Mouse (Mus musculus): Measurements from ENCODE around the gene Slc17a8. TPM values are rescaled to one million over a fixed set of nuclear protein-coding genes. Genes with fewer than 3 reads are reported as not detected.
A peak's percentile ranks its signal among the peaks of the same experiment; 100 is the strongest.
"Not testable (repeated sequence)": the region's sequence is repeated elsewhere in the genome, so short reads cannot be mapped to it uniquely, and the experiment has no call there.

Slc17a8 gene
- polyA plus RNA-seq (2015; fragmentation: Nextera tagmentation; extraction: Ambion mirVana), result 0.10 and 0.14 TPM in 2 replicates

GRCm38 (mm10) chr10:89621129-89621528, at the start of gene Slc17a8:
Gene Slc17a8 (minus strand): TSS chr10:89621253.
- DNase-seq (ENCODE audit: low spot score), result peak; percentile 55

GRCm38 (mm10) chr10:89670371-89670770, 49.3 kb upstream of the Slc17a8 start:
- not testable (repeated sequence) for DNase-seq (ENCODE audit: low spot score)

GRCm38 (mm10) chr10:89667571-89667970, 46.5 kb upstream of the Slc17a8 start:
- DNase-seq (ENCODE audit: low spot score), result no peak

- no peak for DNase-seq (ENCODE audit: low spot score)
Observed at GRCm38 (mm10) chr10:89665679-89666078, 44.6 kb upstream of the Slc17a8 start.

- DNase-seq (ENCODE audit: low spot score), result no peak
Observed at GRCm38 (mm10) chr10:89664977-89665645, 44.1 kb upstream of the Slc17a8 start.

- no peak for DNase-seq (ENCODE audit: low spot score)
Observed at GRCm38 (mm10) chr10:89656366-89656765, 35.3 kb upstream of the Slc17a8 start.

GRCm38 (mm10) chr10:89652912-89653311, 31.9 kb upstream of the Slc17a8 start:
- DNase-seq (ENCODE audit: low spot score), result no peak

- no peak for DNase-seq (ENCODE audit: low spot score)
Observed at GRCm38 (mm10) chr10:89651691-89652090, 30.6 kb upstream of the Slc17a8 start.

- DNase-seq (ENCODE audit: low spot score), result no peak
Observed at GRCm38 (mm10) chr10:89646918-89647317, 25.9 kb upstream of the Slc17a8 start.

GRCm38 (mm10) chr10:89637001-89637400, 15.9 kb upstream of the Slc17a8 start:
- no peak for DNase-seq (ENCODE audit: low spot score)

- DNase-seq (ENCODE audit: low spot score), result peak; percentile 20
Observed at GRCm38 (mm10) chr10:89635018-89635417, 14.0 kb upstream of the Slc17a8 start.

- no peak for DNase-seq (ENCODE audit: low spot score)
Observed at GRCm38 (mm10) chr10:89633736-89634426, 12.8 kb upstream of the Slc17a8 start.

GRCm38 (mm10) chr10:89633121-89633520, 12.1 kb upstream of the Slc17a8 start:
- no peak for DNase-seq (ENCODE audit: low spot score)

GRCm38 (mm10) chr10:89631831-89632230, 10.8 kb upstream of the Slc17a8 start:
- DNase-seq (ENCODE audit: low spot score), result no peak

GRCm38 (mm10) chr10:89630564-89630963, 9.5 kb upstream of the Slc17a8 start:
- DNase-seq (ENCODE audit: low spot score), result no peak

- DNase-seq (ENCODE audit: low spot score), result peak; percentile 77
Observed at GRCm38 (mm10) chr10:89630052-89630451, 9.0 kb upstream of the Slc17a8 start.

GRCm38 (mm10) chr10:89626714-89627113, 5.7 kb upstream of the Slc17a8 start:
- no peak for DNase-seq (ENCODE audit: low spot score)

- no peak for DNase-seq (ENCODE audit: low spot score)
Observed at GRCm38 (mm10) chr10:89624196-89624595, 3.1 kb upstream of the Slc17a8 start.

- no peak for DNase-seq (ENCODE audit: low spot score)
Observed at GRCm38 (mm10) chr10:89599311-89599710, 21.7 kb downstream of the Slc17a8 start.

GRCm38 (mm10) chr10:89597275-89597674, 23.8 kb downstream of the Slc17a8 start:
- DNase-seq (ENCODE audit: low spot score), result no peak

GRCm38 (mm10) chr10:89595935-89596334, 25.1 kb downstream of the Slc17a8 start:
- DNase-seq (ENCODE audit: low spot score), result no peak

- no peak for DNase-seq (ENCODE audit: low spot score)
Observed at GRCm38 (mm10) chr10:89595514-89595913, 25.5 kb downstream of the Slc17a8 start.

- no peak for DNase-seq (ENCODE audit: low spot score)
Observed at GRCm38 (mm10) chr10:89594309-89594708, 26.7 kb downstream of the Slc17a8 start.

Data from thymus, postnatal 0 days (tissue).